Mouse (Mus musculus) myocyte (in vitro differentiated cells): Measurements from ENCODE around the gene Gm45062. TPM values are rescaled to one million over a fixed set of nuclear protein-coding genes. Genes with fewer than 3 reads are reported as not detected.

Source experiments
- H3K27me3 ChIP-seq: one replicate; pipeline ENCODE4 v1.6.1; 2011; ENCODE audit not compliant: control insufficient read depth, insufficient read depth, insufficient read length
- H3K36me3 ChIP-seq: one replicate; pipeline ENCODE4 v1.6.1; 2011; ENCODE audit not compliant: control insufficient read depth, insufficient read depth
- H3K4me2 ChIP-seq: one replicate; pipeline ENCODE4 v1.6.1; 2011; ENCODE audit warnings: low read depth, control low read depth
- H3K4me3 ChIP-seq: one replicate; pipeline ENCODE4 v1.5.1; 2011; ENCODE audit warnings: mild to moderate bottlenecking, control low read depth, moderate library complexity
- H3K79me2 ChIP-seq: one replicate; pipeline ENCODE4 v1.6.1; 2011; ENCODE audit not compliant: control insufficient read depth, insufficient read depth
- H3ac ChIP-seq: one replicate; pipeline ENCODE4 v1.6.1; 2011; ENCODE audit not compliant: control insufficient read depth, insufficient read length
- CEBPB ChIP-seq: IDR thresholded peaks from 2 replicates; pipeline ENCODE4 v1.6.1; 2011; ENCODE audit warnings: mild to moderate bottlenecking, moderate library complexity; ENCODE audit not compliant: poor library complexity, insufficient read depth, severe bottlenecking
- E2F4 ChIP-seq: IDR thresholded peaks from one replicate; pipeline ENCODE4 v1.6.1; 2011; ENCODE audit warnings: mild to moderate bottlenecking, control low read depth, moderate library complexity; ENCODE audit not compliant: insufficient read depth
- MAX ChIP-seq: IDR thresholded peaks from one replicate; pipeline ENCODE4 v1.6.1; 2011; ENCODE audit warnings: low read depth, mild to moderate bottlenecking, control low read depth
- MYOD1 ChIP-seq, 3 experiments: IDR thresholded peaks; one replicate each; pipeline ENCODE4 v1.6.1; 2011; ENCODE audit warnings: control low read depth in 2 of 3, low read depth in 2 of 3, mild to moderate bottlenecking in 2 of 3, moderate library complexity in 1 of 3; ENCODE audit not compliant: insufficient read length in 2 of 3, control insufficient read depth in 1 of 3
- MYOG ChIP-seq, 3 experiments: IDR thresholded peaks; one replicate each; pipeline ENCODE4 v1.6.1; 2011; ENCODE audit warnings: control low read depth in 2 of 3, low read depth in 2 of 3, mild to moderate bottlenecking in 2 of 3; ENCODE audit not compliant: insufficient read length in 2 of 3, control insufficient read depth in 1 of 3, insufficient read depth in 1 of 3
- POLR2A ChIP-seq: IDR thresholded peaks from one replicate; pipeline ENCODE4 v1.6.1; 2011; ENCODE audit warnings: low read depth, mild to moderate bottlenecking, control low read depth, moderate library complexity; ENCODE audit not compliant: insufficient read length
- POLR2AphosphoS2 ChIP-seq: IDR thresholded peaks from one replicate; pipeline ENCODE4 v1.6.1; 2011; ENCODE audit warnings: low read depth, control low read depth; ENCODE audit not compliant: insufficient read length
- REST ChIP-seq: IDR thresholded peaks from one replicate; pipeline ENCODE4 v1.6.1; 2011; ENCODE audit warnings: mild to moderate bottlenecking, control low read depth, moderate library complexity; ENCODE audit not compliant: insufficient read depth, insufficient read length
- SRF ChIP-seq: IDR thresholded peaks from one replicate; pipeline ENCODE4 v1.6.1; 2011; ENCODE audit warnings: low read depth; ENCODE audit not compliant: control insufficient read depth, insufficient read length
- TCF12 ChIP-seq: IDR thresholded peaks from one replicate; pipeline ENCODE4 v1.6.1; 2011; ENCODE audit warnings: mild to moderate bottlenecking, control low read depth; ENCODE audit not compliant: poor library complexity, insufficient read depth, severe bottlenecking
- TCF3 ChIP-seq: IDR thresholded peaks from one replicate; pipeline ENCODE4 v1.6.1; 2011; ENCODE audit warnings: low read depth, control low read depth; ENCODE audit not compliant: insufficient read length
- USF1 ChIP-seq: IDR thresholded peaks from one replicate; pipeline ENCODE4 v1.6.1; 2011; ENCODE audit warnings: low read depth, mild to moderate bottlenecking, control low read depth, moderate library complexity
- polyA plus RNA-seq: library from polyadenylated mRNA; unstranded; fragments of >200 nt; fragmentation: generic; extraction: Trizol; gene quantifications from one replicate; pipeline ENCODE4 v1.2.1, GENCODE M21; 2012; ENCODE audit warnings: missing spikeins

Gene Gm45062
- polyA plus RNA-seq, 1 experiment: 0.71 TPM

DNA sequence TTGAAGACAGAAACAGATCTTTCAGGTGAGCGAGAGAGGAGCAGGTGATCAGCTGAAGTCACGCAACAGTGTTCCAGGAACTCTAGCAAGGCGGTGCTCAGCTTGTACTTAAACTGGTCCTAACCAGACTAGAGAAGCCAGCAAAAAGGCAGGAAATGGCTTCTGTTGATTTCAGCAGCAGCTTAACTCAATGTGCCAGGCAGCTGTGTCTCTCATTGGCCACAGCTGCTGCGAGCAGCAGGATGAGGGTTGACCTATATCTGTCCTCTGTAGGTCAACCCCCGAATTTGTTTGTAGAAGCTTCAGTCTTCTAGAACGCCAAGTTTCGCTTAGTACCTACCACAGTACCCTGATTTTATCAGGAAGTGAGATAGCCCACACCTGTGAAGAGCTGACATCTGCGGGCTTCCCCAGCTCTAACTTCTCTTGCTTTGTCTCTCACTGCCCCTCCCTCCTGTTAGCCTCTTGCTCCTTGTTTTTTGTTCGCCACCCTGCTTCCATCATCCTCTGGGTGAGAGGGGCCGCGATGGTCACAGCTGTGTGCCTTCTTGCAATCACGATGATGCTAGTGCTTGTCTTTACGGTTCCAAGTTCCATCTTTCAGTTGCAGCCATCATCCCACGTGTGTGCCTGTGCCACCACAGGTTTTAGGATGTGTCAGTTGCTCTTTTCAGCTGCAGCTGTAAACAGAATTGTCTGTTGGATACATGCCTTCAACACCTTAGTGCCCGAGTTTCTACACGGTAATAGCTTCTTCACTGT, 226.3 kb downstream of the Gm45062 start:
- no peaks in the 10 kb centered on the region for H3K36me3 ChIP-seq
- TF ChIP-seq MYOD1 (IDR thresholded peaks at IDR 0.05; ENCODE audit: control insufficient read depth in 1 of 3, insufficient read length in 2 of 3, low read depth in 2 of 3): no peak
- no peak for TF ChIP-seq REST
- no peak for TF ChIP-seq MAX
- TF ChIP-seq USF1: no peak
- no peak for TF ChIP-seq POLR2AphosphoS2
- no peak for TF ChIP-seq POLR2A
- TF ChIP-seq CEBPB: no peak
- TF ChIP-seq TCF12: no peak
- no peak for TF ChIP-seq MYOG (IDR thresholded peaks at IDR 0.05; ENCODE audit: control insufficient read depth in 1 of 3, insufficient read depth in 1 of 3, insufficient read length in 2 of 3, low read depth in 2 of 3)
- TF ChIP-seq SRF: no peak
- TF ChIP-seq E2F4: no peak
- TF ChIP-seq TCF3: no peak
- no peak overlapping the region for H3ac ChIP-seq
- H3K27me3 ChIP-seq: no peaks in the 10 kb centered on the region
- H3K79me2 ChIP-seq: no peaks in the 10 kb centered on the region
- no peak overlapping the region for H3K4me2 ChIP-seq
- no peak overlapping the region for H3K4me3 ChIP-seq

DNA sequence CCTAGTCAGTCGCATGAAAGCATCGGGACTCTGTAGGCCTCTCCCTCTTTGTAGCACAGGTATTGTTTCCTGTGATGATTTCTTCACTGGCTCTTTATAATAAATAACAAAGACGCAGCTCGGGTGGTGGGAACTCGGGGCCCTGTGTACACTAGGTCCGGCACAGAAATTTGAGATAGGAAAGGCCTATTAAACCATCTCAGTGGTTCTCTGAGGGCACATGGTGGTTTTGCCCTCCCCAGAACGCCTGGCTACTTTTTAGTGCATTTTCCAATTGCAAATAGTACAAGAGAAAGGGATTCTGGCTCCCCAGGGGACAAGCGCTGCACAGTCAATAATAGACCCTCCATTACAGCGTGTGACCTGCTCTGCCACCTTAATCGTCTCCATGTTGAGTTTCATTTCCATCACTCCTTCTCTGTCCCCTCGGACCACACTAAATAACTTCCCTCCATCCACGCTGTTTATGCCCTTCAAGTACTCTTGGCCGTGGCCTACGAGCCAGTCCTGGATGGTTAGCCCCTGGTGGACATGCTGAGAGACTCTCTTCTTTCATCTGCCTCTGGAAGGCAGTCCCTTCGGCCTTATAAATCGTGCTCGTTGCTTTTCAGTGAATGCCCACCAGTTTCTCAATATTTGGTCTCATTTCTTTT, 227.3 kb downstream of the Gm45062 start:
- no peaks in the 10 kb centered on the region for H3K79me2 ChIP-seq
- H3K4me3 ChIP-seq: no peak overlapping the region
- no peak overlapping the region for H3K4me2 ChIP-seq
- no peak overlapping the region for H3ac ChIP-seq
- no peak for TF ChIP-seq MAX
- no peaks in the 10 kb centered on the region for H3K36me3 ChIP-seq
- no peaks in the 10 kb centered on the region for H3K27me3 ChIP-seq

DNA sequence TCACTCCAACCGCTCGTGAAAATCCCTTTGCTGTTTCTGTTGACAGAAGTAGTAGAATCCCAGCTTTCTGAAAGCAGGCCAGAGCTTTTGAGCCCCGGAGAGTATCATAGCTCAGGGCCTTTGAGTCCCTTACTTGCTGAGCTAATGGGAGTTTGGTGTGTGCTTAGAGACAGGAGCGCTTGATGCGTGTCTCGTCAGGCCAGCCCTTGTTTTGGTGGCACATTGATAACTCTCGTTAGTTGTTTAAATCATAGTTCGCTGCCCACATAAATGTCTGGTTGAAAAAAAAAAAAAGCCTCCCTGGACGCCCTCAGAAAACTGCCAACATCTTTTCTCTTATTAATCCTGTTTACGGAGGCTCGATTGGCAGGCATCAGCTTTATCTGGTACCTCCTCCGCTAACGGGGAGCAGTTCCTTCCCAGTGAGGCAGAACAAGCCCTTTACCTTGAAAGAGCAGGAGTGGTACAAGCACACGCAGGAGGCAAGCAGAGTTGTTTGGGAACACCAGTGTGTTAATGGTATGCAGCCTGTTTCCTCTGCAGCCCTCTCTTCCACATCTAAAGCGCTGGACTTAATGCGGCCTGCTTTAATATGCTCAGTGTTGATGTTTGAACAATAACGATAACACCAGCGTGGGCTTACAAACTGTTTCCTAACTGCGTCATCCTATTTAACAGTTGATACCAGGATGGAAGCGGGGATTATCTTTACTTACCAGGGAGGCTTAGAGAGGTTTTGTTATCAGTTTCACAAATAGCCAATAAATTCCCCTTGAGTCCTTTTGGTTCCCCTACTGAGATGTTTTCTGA, 228.0 kb downstream of the Gm45062 start:
- no peaks in the 10 kb centered on the region for H3K27me3 ChIP-seq
- TF ChIP-seq TCF3: no peak
- no peak for TF ChIP-seq E2F4
- TF ChIP-seq CEBPB: no peak
- TF ChIP-seq POLR2AphosphoS2: no peak
- no peak for TF ChIP-seq USF1
- H3K4me2 ChIP-seq: no peak overlapping the region
- H3K79me2 ChIP-seq: no peaks in the 10 kb centered on the region
- H3K36me3 ChIP-seq: no peaks in the 10 kb centered on the region
- no peak overlapping the region for H3ac ChIP-seq
- no peak overlapping the region for H3K4me3 ChIP-seq

DNA sequence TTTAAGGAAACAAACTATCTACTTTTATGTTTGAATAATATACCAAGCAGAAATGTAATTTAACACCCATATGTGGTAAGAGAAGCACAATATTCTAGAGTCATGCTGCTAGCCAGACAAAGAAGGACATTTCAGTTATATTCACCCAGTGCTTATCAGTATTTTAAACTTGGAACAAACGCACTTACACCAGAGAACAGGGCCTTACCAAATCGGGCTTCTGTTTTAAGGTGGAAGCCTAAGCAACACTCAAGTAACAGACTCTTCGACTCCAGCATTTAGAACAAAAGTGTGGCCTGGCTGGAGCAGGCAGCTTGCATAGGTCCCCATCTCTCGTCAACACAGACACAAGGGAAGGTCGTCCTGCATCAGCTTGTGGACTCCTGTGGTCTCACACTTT, 229.0 kb downstream of the Gm45062 start:
- no peaks in the 10 kb centered on the region for H3K79me2 ChIP-seq
- no peaks in the 10 kb centered on the region for H3K27me3 ChIP-seq
- no peak overlapping the region for H3K4me3 ChIP-seq
- H3K36me3 ChIP-seq: no peaks in the 10 kb centered on the region
- TF ChIP-seq TCF12: no peak
- H3K4me2 ChIP-seq: no peak overlapping the region
- no peak overlapping the region for H3ac ChIP-seq

DNA sequence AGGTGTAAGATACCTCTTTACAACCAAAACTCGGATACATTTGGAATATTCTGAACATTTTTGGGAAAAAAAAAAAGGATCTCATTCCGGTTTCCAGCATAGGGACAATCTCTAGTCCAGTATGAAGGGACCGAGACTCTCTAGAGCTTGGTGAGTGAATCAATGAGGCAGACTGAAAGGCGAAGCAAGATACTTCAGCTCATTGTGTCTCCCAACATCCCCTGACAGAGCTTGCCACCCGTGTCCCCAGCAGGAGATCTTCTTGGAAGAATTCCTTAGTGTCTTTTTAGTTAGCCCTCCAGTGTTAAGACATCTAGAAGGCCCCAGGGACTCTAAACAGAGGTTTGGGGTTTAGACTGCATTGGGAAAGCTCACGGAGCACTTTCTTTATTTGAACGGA, 230.0 kb downstream of the Gm45062 start:
- Histone ChIP-seq H3K27me3 (no peaks in the 10 kb centered on the region), H3K36me3 (no peaks in the 10 kb centered on the region), H3K4me2 (no peak overlapping the region), H3ac (no peak overlapping the region), H3K79me2 (no peaks in the 10 kb centered on the region), H3K4me3 (no peak overlapping the region)
- TF ChIP-seq TCF3 (no peak), TCF12 (no peak), MAX (no peak), USF1 (no peak), MYOG (IDR thresholded peaks at IDR 0.05; ENCODE audit: control insufficient read depth in 1 of 3, insufficient read depth in 1 of 3, insufficient read length in 2 of 3, low read depth in 2 of 3) (no peak), E2F4 (no peak), MYOD1 (IDR thresholded peaks at IDR 0.05; ENCODE audit: control insufficient read depth in 1 of 3, insufficient read length in 2 of 3, low read depth in 2 of 3) (no peak), CEBPB (no peak), POLR2AphosphoS2 (no peak), POLR2A (no peak), SRF (no peak), REST (no peak)
